ENCODE assay signal across 10 mouse cellular contexts in genomic region chr4:119112256-119112885, GRCm38 (mm10). TPM values are rescaled to one million over a fixed set of nuclear protein-coding genes. Genes with fewer than 3 reads are reported as not detected.
A peak's percentile ranks its signal among the peaks of the same experiment; 100 is the strongest.
DNase-seq lines count a peak whose midpoint lies in the region; ATAC-seq and TF ChIP-seq lines count a peak whose summit lies in the region.
"Had no signal": no experiment of that assay in that cellular context is flagged by ENCODE, and none has a peak within 500 bp of the region (broad histone marks: within the 10 kb centered on the region; RNA-seq: fewer than 3 reads in every experiment).

No protein-coding gene starts in this region.

- no peak for DNase-seq in heart, adult 11 months
- no peak for DNase-seq in forebrain, embryonic 14.5 days (ENCODE audit: low spot score)
- DNase-seq in liver, embryonic 13.5 days, result no peak
- DNase-seq in right cerebral cortex, adult 2 months (ENCODE audit: low spot score in 2 of 2), result no peak
- no peak for DNase-seq in ovary, postnatal 14 days (ENCODE audit: low spot score)
- DNase-seq in lung, postnatal 10 days, result no peak
- DNase-seq: adrenal gland, postnatal 14 days; kidney, adult 9 months had no signal

- H3K27ac ChIP-seq in heart, embryonic 12.5 days (ENCODE audit: poor library complexity, severe bottlenecking), result peak overlapping the region; percentile 100
- H3K27ac ChIP-seq in ES-Bruce4 (ENCODE audit: insufficient read depth, low read length), result no peak overlapping the region
- H3K27ac ChIP-seq in forebrain, embryonic 14.5 days (ENCODE audit: low read depth, low read length), result no peak overlapping the region
- peak overlapping the region; percentile 95 for H3K27ac ChIP-seq in liver, embryonic 13.5 days

- peak overlapping the region; percentile 75 for H3K4me2 ChIP-seq in heart, embryonic 12.5 days
- H3K4me2 ChIP-seq in forebrain, embryonic 14.5 days (ENCODE audit: low read length), result 0 out of 2 replicates have a peak overlapping the region, but pooled peaks have one; percentile 18
- peak overlapping the region; percentile 69 for H3K4me2 ChIP-seq in liver, embryonic 13.5 days

- peak overlapping the region; percentile 97 for H3K9ac ChIP-seq in heart, embryonic 12.5 days
- H3K9ac ChIP-seq in ES-Bruce4 (ENCODE audit: low read depth, poor library complexity, severe bottlenecking), result no peak overlapping the region
- peak overlapping the region; percentile 4; the same call in 1 of the 2 replicates for H3K9ac ChIP-seq in forebrain, embryonic 14.5 days (ENCODE audit: low read length)
- H3K9ac ChIP-seq in liver, embryonic 13.5 days, result peak overlapping the region; percentile 97

- ATAC-seq in heart, embryonic 12.5 days (ENCODE audit: insufficient number of reproducible peaks, low FRiP score), result no peak
- no peak for ATAC-seq in forebrain, embryonic 14.5 days
- ATAC-seq in liver, embryonic 13.5 days (ENCODE audit: low read depth), result no peak

- TF ChIP-seq EP300 in ES-Bruce4 (IDR thresholded peaks at IDR 0.05; ENCODE audit: insufficient read depth, low read depth, low read length), result no peak

- TF ChIP-seq CTCF in ES-Bruce4 (IDR thresholded peaks at IDR 0.05; ENCODE audit: low read depth, low read length), result no peak

- peaks cover 22% of the 10 kb centered on the region for H3K36me3 ChIP-seq in heart, embryonic 12.5 days
- H3K36me3 ChIP-seq in ES-Bruce4 (ENCODE audit: control insufficient read depth, insufficient read depth, low read length, poor library complexity, severe bottlenecking), result peaks cover 38% of the 10 kb centered on the region
- H3K36me3 ChIP-seq in forebrain, embryonic 14.5 days (ENCODE audit: control insufficient read depth, insufficient read depth, low read length), result 0 out of 2 replicates have a peak, but pooled peaks cover 3% of the 10 kb centered on the region
- peaks cover 76% of the 10 kb centered on the region for H3K36me3 ChIP-seq in liver, embryonic 13.5 days

- H3K4me3 ChIP-seq in heart, embryonic 12.5 days, result peak overlapping the region; percentile 95
- H3K4me3 ChIP-seq in ES-Bruce4 (ENCODE audit: low read depth, low read length), result peak overlapping the region; percentile 16
- no peak overlapping the region for H3K4me3 ChIP-seq in forebrain, embryonic 14.5 days (ENCODE audit: low read depth, low read length)
- H3K4me3 ChIP-seq in liver, embryonic 13.5 days (replicated peaks), result peak overlapping the region; percentile 95

- no peak for TF ChIP-seq POLR2A in ES-Bruce4 (IDR thresholded peaks at IDR 0.05; ENCODE audit: insufficient read depth, low read length)

- H3K9me3 ChIP-seq in heart, embryonic 12.5 days (replicated peaks), result no peaks in the 10 kb centered on the region
- no peaks in the 10 kb centered on the region for H3K9me3 ChIP-seq in ES-Bruce4 (replicated peaks; ENCODE audit: control insufficient read depth, insufficient read depth, low read length, poor library complexity, severe bottlenecking)
- H3K9me3 ChIP-seq in forebrain, embryonic 14.5 days (replicated peaks; ENCODE audit: control insufficient read depth, low read length), result no peaks in the 10 kb centered on the region
- no peaks in the 10 kb centered on the region for H3K9me3 ChIP-seq in liver, embryonic 13.5 days (replicated peaks)

- peaks cover 85% of the 10 kb centered on the region for H3K4me1 ChIP-seq in heart, embryonic 12.5 days (replicated peaks)
- H3K4me1 ChIP-seq in ES-Bruce4 (ENCODE audit: control insufficient read depth, insufficient read depth, low read length), result no peaks in the 10 kb centered on the region
- peaks cover 27% of the 10 kb centered on the region for H3K4me1 ChIP-seq in forebrain, embryonic 14.5 days (ENCODE audit: control insufficient read depth, insufficient read depth, low read length)
- H3K4me1 ChIP-seq in liver, embryonic 13.5 days (replicated peaks), result peaks cover 90% of the 10 kb centered on the region

- WGBS in heart, embryonic 12.5 days, result 36% methylated on average over 2 of the region's 2 CpGs
- WGBS in forebrain, embryonic 14.5 days, result 15% methylated on average over 2 of the region's 2 CpGs
- WGBS in liver, embryonic 13.5 days (ENCODE audit: insufficient replicate concordance), result 74% methylated on average over 2 of the region's 2 CpGs

- H3K27me3 ChIP-seq in heart, embryonic 12.5 days (replicated peaks), result no peaks in the 10 kb centered on the region
- H3K27me3 ChIP-seq in ES-Bruce4 (ENCODE audit: control insufficient read depth, insufficient read depth, low read length, poor library complexity, severe bottlenecking), result no peaks in the 10 kb centered on the region
- no peaks in the 10 kb centered on the region for H3K27me3 ChIP-seq in forebrain, embryonic 14.5 days (replicated peaks; ENCODE audit: control insufficient read depth, insufficient read depth, low read length)
- no peaks in the 10 kb centered on the region for H3K27me3 ChIP-seq in liver, embryonic 13.5 days

RNA-seq across cellular contexts. Expression of gene Slc2a1, which starts 3.9 kb away (rescaled TPM):
- polyA plus RNA-seq in heart, embryonic 12.5 days (2016; fragmentation: Nextera tagmentation; extraction: Ambion mirVana), result 330 and 331 TPM in 2 replicates
- 682 and 697 TPM in 2 replicates for polyA plus RNA-seq in ES-Bruce4 (2011; ENCODE audit: insufficient read depth, insufficient read length, low read depth, missing spikeins)
- 85.3 and 96.7 TPM in 2 replicates for polyA plus RNA-seq in forebrain, embryonic 14.5 days (2014; fragmentation: Nextera tagmentation; extraction: Ambion mirVana)
- 272 and 303 TPM in 2 replicates for polyA plus RNA-seq in liver, embryonic 13.5 days (2015; fragmentation: Nextera tagmentation; extraction: Ambion mirVana)

Comparison
In these comparisons a context has a peak if more than half of its experiments do, and no peak if none do; other contexts are left out.
1. H3K27ac ChIP-seq: peak in heart, embryonic 12.5 days (single experiment) and liver, embryonic 13.5 days (single experiment); none in ES-Bruce4 (single experiment) and forebrain, embryonic 14.5 days (single experiment).
2. H3K4me2 ChIP-seq: peak in every context shown above with its lines; median percentile 75 in heart, embryonic 12.5 days; 69 in liver, embryonic 13.5 days; 18 in forebrain, embryonic 14.5 days.